Mouse (Mus musculus) CH12.LX (cell line): ENCODE results near the gene Unc13a. TPM values are rescaled to one million over a fixed set of nuclear protein-coding genes. Genes with fewer than 3 reads are reported as not detected.

Source experiments
- DNase-seq: peaks from one replicate; pipeline ENCODE4 v3.0.0-alpha.2; 2013; ENCODE audit errors: extremely low read depth
- H3K27ac ChIP-seq: 2 replicates; pipeline ENCODE4 v1.5.1; 2012; ENCODE audit warnings: low read depth, mild to moderate bottlenecking, control low read depth, moderate library complexity; ENCODE audit not compliant: insufficient read depth
- H3K27me3 ChIP-seq: replicated peaks from 2 replicates; pipeline ENCODE3; 2012; ENCODE audit warnings: inconsistent platforms
- H3K36me3 ChIP-seq, 2 experiments: replicated peaks in 1 of 2; 2 replicates each; pipeline versions ENCODE3 to v1.6.1; 2012; ENCODE audit warnings: inconsistent platforms in 1 of 2, low read length in 1 of 2, mild to moderate bottlenecking in 1 of 2, mixed read lengths in 1 of 2, moderate library complexity in 1 of 2; ENCODE audit not compliant: control insufficient read depth in 1 of 2, insufficient read depth in 1 of 2
- H3K4me1 ChIP-seq, 2 experiments: 2 replicates each; pipeline ENCODE4 v1.6.1; 2012; ENCODE audit warnings: inconsistent platforms in 1 of 2, moderate library complexity in 1 of 2; ENCODE audit not compliant: insufficient read depth in 2 of 2, control insufficient read depth in 1 of 2
- H3K4me2 ChIP-seq: 2 replicates; pipeline ENCODE4 v1.6.1; 2012; ENCODE audit warnings: low read depth, mild to moderate bottlenecking, control low read depth; ENCODE audit not compliant: poor library complexity, insufficient read depth, severe bottlenecking
- H3K4me3 ChIP-seq, 3 experiments: fragments of 150-350 bp in 1 of 3; sonication (generic) in 1 of 3; replicated peaks in 1 of 3; 2 replicates each; pipeline versions ENCODE3 to v1.5.1; 2011 to 2012; ENCODE audit warnings: low read depth in 2 of 3, low read length in 2 of 3, mild to moderate bottlenecking in 2 of 3, moderate library complexity in 2 of 3, control low read depth in 1 of 3, improper control_type of control experiment in 1 of 3, inconsistent platforms in 1 of 3, mixed read lengths in 1 of 3; ENCODE audit not compliant: poor library complexity in 1 of 3
- H3K79me2 ChIP-seq: replicated peaks from 2 replicates; pipeline ENCODE4 v1.6.1; 2012; ENCODE audit warnings: mild to moderate bottlenecking, moderate library complexity; ENCODE audit not compliant: control insufficient read depth, poor library complexity, insufficient read depth, severe bottlenecking; ENCODE audit errors: extremely low read depth
- H3K9ac ChIP-seq: 2 replicates; pipeline ENCODE4 v1.6.1; 2012; ENCODE audit warnings: low read depth, mild to moderate bottlenecking, control low read depth, moderate library complexity; ENCODE audit not compliant: insufficient read depth
- H3K9me3 ChIP-seq: replicated peaks from 2 replicates; pipeline ENCODE3; 2012; ENCODE audit warnings: low read length, inconsistent platforms, mixed read lengths
- BHLHE40 ChIP-seq: IDR thresholded peaks from 2 replicates; pipeline ENCODE4 v1.6.1; 2011; ENCODE audit warnings: mild to moderate bottlenecking, low read depth, low read length, improper control_type of control experiment
- CHD1 ChIP-seq: IDR thresholded peaks from 2 replicates; pipeline ENCODE4 v1.6.1; 2012; ENCODE audit warnings: low read depth, low read length, improper control_type of control experiment, inconsistent platforms
- CHD2 ChIP-seq: IDR thresholded peaks from 2 replicates; pipeline ENCODE4 v1.6.1; 2011; ENCODE audit warnings: low read length, improper control_type of control experiment
- CTCF ChIP-seq, 2 experiments: IDR thresholded peaks in 1 of 2; conservative IDR thresholded peaks in 1 of 2; 2 replicates each; pipeline ENCODE4 v1.5.1; 2011 to 2012; ENCODE audit warnings: low read depth in 2 of 2, low read length in 2 of 2, improper control_type of control experiment in 1 of 2, inconsistent platforms in 1 of 2, mild to moderate bottlenecking in 1 of 2, moderate library complexity in 1 of 2
- E2F4 ChIP-seq: IDR thresholded peaks from 2 replicates; pipeline ENCODE4 v1.6.1; 2011; ENCODE audit warnings: low read depth, low read length, improper control_type of control experiment; ENCODE audit not compliant: insufficient replicate concordance
- ELF1 ChIP-seq: IDR thresholded peaks from 2 replicates; pipeline ENCODE4 v1.6.1; 2014; ENCODE audit warnings: low read depth, mild to moderate bottlenecking, inconsistent platforms, low read length, improper control_type of control experiment
- EP300 ChIP-seq: IDR thresholded peaks from 2 replicates; pipeline ENCODE4 v1.6.1; 2011; ENCODE audit warnings: low read length, improper control_type of control experiment
- ETS1 ChIP-seq: conservative IDR thresholded peaks from 2 replicates; pipeline ENCODE4 v1.6.1; 2012; ENCODE audit warnings: low read depth, mild to moderate bottlenecking, inconsistent platforms, low read length, improper control_type of control experiment, moderate library complexity
- GABPA ChIP-seq: IDR thresholded peaks from 2 replicates; pipeline ENCODE4 v1.6.1; 2012; ENCODE audit warnings: low read depth, low read length, improper control_type of control experiment, inconsistent platforms; ENCODE audit not compliant: insufficient replicate concordance
- HCFC1 ChIP-seq: IDR thresholded peaks from 2 replicates; pipeline ENCODE4 v1.6.1; 2012; ENCODE audit warnings: low read depth, mild to moderate bottlenecking, inconsistent platforms, low read length, improper control_type of control experiment
- IRF4 ChIP-seq: IDR thresholded peaks from 2 replicates; pipeline ENCODE4 v1.6.1; 2014; ENCODE audit warnings: low read depth, mild to moderate bottlenecking, inconsistent platforms, low read length, improper control_type of control experiment
- JUN ChIP-seq: IDR thresholded peaks from 2 replicates; pipeline ENCODE4 v1.6.1; 2011; ENCODE audit warnings: low read depth, mild to moderate bottlenecking, low read length, improper control_type of control experiment, moderate library complexity; ENCODE audit not compliant: insufficient read depth
- JUND ChIP-seq: conservative IDR thresholded peaks from 2 replicates; pipeline ENCODE4 v1.6.1; 2011; ENCODE audit warnings: low read depth, low read length, improper control_type of control experiment
- KAT2A ChIP-seq: IDR thresholded peaks from 2 replicates; pipeline ENCODE4 v1.6.1; 2012; ENCODE audit warnings: low read length, improper control_type of control experiment, inconsistent platforms; ENCODE audit not compliant: insufficient replicate concordance
- MAFK ChIP-seq: IDR thresholded peaks from 2 replicates; pipeline ENCODE4 v1.6.1; 2011; ENCODE audit warnings: low read length, improper control_type of control experiment; ENCODE audit not compliant: insufficient replicate concordance
- MAX ChIP-seq: IDR thresholded peaks from 2 replicates; pipeline ENCODE4 v1.6.1; 2011; ENCODE audit warnings: low read length, improper control_type of control experiment
- MAZ ChIP-seq: IDR thresholded peaks from 2 replicates; pipeline ENCODE4 v1.6.1; 2012; ENCODE audit warnings: low read depth, mild to moderate bottlenecking, inconsistent platforms, low read length, improper control_type of control experiment, moderate library complexity
- MEF2A ChIP-seq: IDR thresholded peaks from 2 replicates; pipeline ENCODE4 v1.6.1; 2014; ENCODE audit warnings: low read depth, mild to moderate bottlenecking, inconsistent platforms, low read length, improper control_type of control experiment, borderline replicate concordance
- MXI1 ChIP-seq: IDR thresholded peaks from 2 replicates; pipeline ENCODE4 v1.6.1; 2011; ENCODE audit warnings: mild to moderate bottlenecking, low read depth, low read length, improper control_type of control experiment
- MYC ChIP-seq: IDR thresholded peaks from 2 replicates; pipeline ENCODE4 v1.6.1; 2011; ENCODE audit warnings: low read depth, mild to moderate bottlenecking, improper control_type of control experiment, low read length
- NELFE ChIP-seq: IDR thresholded peaks from 2 replicates; pipeline ENCODE4 v1.6.1; 2011; ENCODE audit warnings: low read depth, low read length, improper control_type of control experiment
- NRF1 ChIP-seq: IDR thresholded peaks from 2 replicates; pipeline ENCODE4 v1.6.1; 2014; ENCODE audit warnings: low read depth, mild to moderate bottlenecking, inconsistent platforms, low read length, improper control_type of control experiment, moderate library complexity
- PAX5 ChIP-seq: IDR thresholded peaks from 2 replicates; pipeline ENCODE4 v1.6.1; 2012; ENCODE audit warnings: low read length, inconsistent platforms, mixed read lengths
- POLR2A ChIP-seq: IDR thresholded peaks from 2 replicates; pipeline ENCODE4 v1.6.1; 2011; ENCODE audit warnings: low read depth, mild to moderate bottlenecking, improper control_type of control experiment, low read length
- POLR2AphosphoS2 ChIP-seq: IDR thresholded peaks from 2 replicates; pipeline ENCODE4 v1.6.1; 2011; ENCODE audit warnings: low read depth, low read length, improper control_type of control experiment
- RAD21 ChIP-seq: IDR thresholded peaks from 2 replicates; pipeline ENCODE4 v1.6.1; 2011; ENCODE audit warnings: low read depth, mild to moderate bottlenecking, low read length, improper control_type of control experiment, moderate library complexity
- RCOR1 ChIP-seq: conservative IDR thresholded peaks from 2 replicates; pipeline ENCODE4 v1.6.1; 2012; ENCODE audit warnings: low read depth, mild to moderate bottlenecking, inconsistent platforms, low read length, improper control_type of control experiment
- SIN3A ChIP-seq: IDR thresholded peaks from 2 replicates; pipeline ENCODE4 v1.6.1; 2012; ENCODE audit warnings: low read length, improper control_type of control experiment, inconsistent platforms
- SMC3 ChIP-seq: IDR thresholded peaks from 2 replicates; pipeline ENCODE4 v1.6.1; 2011; ENCODE audit warnings: low read depth, low read length, improper control_type of control experiment
- TBP ChIP-seq: conservative IDR thresholded peaks from 2 replicates; pipeline ENCODE4 v1.6.1; 2011; ENCODE audit warnings: low read depth, low read length, improper control_type of control experiment
- TCF12 ChIP-seq: IDR thresholded peaks from 2 replicates; pipeline ENCODE4 v1.6.1; 2014; ENCODE audit warnings: low read depth, mild to moderate bottlenecking, inconsistent platforms, low read length, improper control_type of control experiment
- UBTF ChIP-seq: IDR thresholded peaks from 2 replicates; pipeline ENCODE4 v1.6.1; 2012; ENCODE audit warnings: low read depth, mild to moderate bottlenecking, inconsistent platforms, low read length, improper control_type of control experiment, moderate library complexity
- USF1 ChIP-seq: IDR thresholded peaks from 2 replicates; pipeline ENCODE4 v1.6.1; 2014; ENCODE audit warnings: low read depth, mild to moderate bottlenecking, inconsistent platforms, low read length, improper control_type of control experiment
- USF2 ChIP-seq: conservative IDR thresholded peaks from 2 replicates; pipeline ENCODE4 v1.6.1; 2011; ENCODE audit warnings: low read depth, low read length, improper control_type of control experiment
- ZC3H11A ChIP-seq: IDR thresholded peaks from 2 replicates; pipeline ENCODE4 v1.6.1; 2012; ENCODE audit warnings: low read depth, mild to moderate bottlenecking, inconsistent platforms, low read length, improper control_type of control experiment
- ZKSCAN1 ChIP-seq: IDR thresholded peaks from 2 replicates; pipeline ENCODE4 v1.6.1; 2012; ENCODE audit warnings: low read depth, inconsistent platforms, low read length, improper control_type of control experiment, borderline replicate concordance
- ZMIZ1 ChIP-seq: IDR thresholded peaks from 2 replicates; pipeline ENCODE4 v1.6.1; 2012; ENCODE audit warnings: low read depth, mild to moderate bottlenecking, inconsistent platforms, low read length, improper control_type of control experiment
- ZNF384 ChIP-seq: IDR thresholded peaks from 2 replicates; pipeline ENCODE4 v1.6.1; 2012; ENCODE audit warnings: low read depth, low read length, improper control_type of control experiment, inconsistent platforms
- dilution Hi-C: fragments of 300-500 bp; cut with MboI; formaldehyde crosslinking; loops from 2 replicates; pipeline ENCODE4 v1.14.3; 2020; ENCODE audit warnings: low sequenced_read_pairs; ENCODE audit not compliant: extremely low pct_unique_long_range_greater_than_20kb, extremely low pct_ligation_motif_present
- in situ Hi-C: fragments of 300-500 bp; cut with MboI; formaldehyde crosslinking; loops from 3 replicates; pipeline ENCODE4 v1.14.3; 2019; ENCODE audit warnings: low sequenced_read_pairs, low pct_ligation_motif_present, low pct_unique_long_range_greater_than_20kb, mixed read lengths
- polyA plus RNA-seq: library from polyadenylated mRNA; unstranded; fragments of >175 nt; gene quantifications from 2 replicates; pipeline ENCODE4 v1.2.1, GENCODE M21; 2012; ENCODE audit warnings: low read depth; ENCODE audit not compliant: insufficient read length
- total RNA-seq, 2 experiments: library from RNA; depleted of rRNA; stranded (reverse); fragments of 300-350 nt in 1 of 2; fragments of >200 nt in 1 of 2; gene quantifications; 2 replicates each; pipeline ENCODE4 v1.2.3; 2012 to 2014

The Unc13a gene
- total RNA-seq (2012; rRNA removed) (1.0 and 1.7 TPM in 2 replicates), total RNA-seq (2014; rRNA removed) (0.55 and 0.68 TPM in 2 replicates), polyA plus RNA-seq (0.79 and 2.1 TPM in 2 replicates)

DNA sequence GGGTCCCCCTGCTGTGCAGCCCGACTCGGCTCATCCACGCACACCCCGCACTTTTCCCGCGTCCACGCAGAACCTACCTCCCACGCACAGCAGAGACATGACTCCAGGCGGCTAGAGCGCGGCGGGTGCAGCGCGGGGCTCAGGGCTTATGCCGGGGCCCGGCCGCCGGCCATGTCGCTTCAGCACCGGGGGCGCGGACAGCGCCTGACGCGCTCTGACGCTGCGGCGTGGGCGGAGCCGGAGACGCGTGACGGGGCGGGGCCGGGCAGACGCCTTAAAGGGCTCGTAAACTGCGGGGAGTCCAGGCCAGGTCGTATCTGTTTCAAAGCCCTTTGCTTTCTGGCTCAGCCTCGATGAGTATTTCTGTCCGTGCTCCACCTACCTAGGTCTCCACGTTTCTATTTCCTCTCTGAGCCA lies at the start of gene Unc13a:
Gene Unc13a, minus strand, starts transcription at position 209 of the 417 bp plus-strand sequence.
- peak within 1 kb of the TSS; percentile 47 to 77 (median 48) for H3K4me3 ChIP-seq
- peak within 1 kb of the TSS; percentile 34 for H3K9ac ChIP-seq
- peaks cover 32% of the 10 kb centered on the region for H3K27me3 ChIP-seq
- peak; percentile 84 for DNase-seq
- no peak for TF ChIP-seq CHD2
- TF ChIP-seq SMC3: no peak
- no peak for TF ChIP-seq RAD21
- no peak for TF ChIP-seq POLR2AphosphoS2
- 0 out of 2 replicates have a peak, but pooled peaks have one; percentile 25 for TF ChIP-seq MYC
- TF ChIP-seq JUN: no peak
- TF ChIP-seq ELF1: peak; percentile 52; the same call in 1 of the 2 replicates
- TF ChIP-seq MEF2A: peak; percentile 57; the same call in 1 of the 2 replicates
- no peak for TF ChIP-seq GABPA
- TF ChIP-seq MXI1: peak; percentile 95
- TF ChIP-seq USF2: no peak
- TF ChIP-seq POLR2A: peak; percentile 80
- TF ChIP-seq JUND: no peak
- TF ChIP-seq KAT2A: no peak
- TF ChIP-seq NELFE: peak; percentile 55; the same call in 1 of the 2 replicates
- TF ChIP-seq TCF12: peak; percentile 77
- TF ChIP-seq MAX: peak; percentile 39; the same call in 1 of the 2 replicates
- TF ChIP-seq ZC3H11A: no peak
- TF ChIP-seq RCOR1: no peak
- no peak for TF ChIP-seq NRF1
- no peak for TF ChIP-seq ETS1
- TF ChIP-seq PAX5: no peak
- TF ChIP-seq SIN3A: peak; percentile 99
- TF ChIP-seq ZNF384: no peak
- no peak for TF ChIP-seq UBTF
- no peak for TF ChIP-seq E2F4
- peak; percentile 85 for TF ChIP-seq ZMIZ1
- peak; percentile 13; the same call in 1 of the 2 replicates for TF ChIP-seq EP300
- no peak for TF ChIP-seq CHD1
- TF ChIP-seq BHLHE40: peak; percentile 96
- TF ChIP-seq HCFC1: peak; percentile 62
- peak; percentile 85 for TF ChIP-seq TBP
- no peak for TF ChIP-seq CTCF (conservative IDR thresholded peaks at IDR 0.05 in 1 of 2, IDR thresholded peaks at IDR 0.05 in 1 of 2; ENCODE audit: low read depth in 2 of 2, low read length in 2 of 2)
- TF ChIP-seq MAZ: peak; percentile 56; the same call in 1 of the 2 replicates
- no peak for TF ChIP-seq MAFK
- peak; percentile 44; the same call in 1 of the 2 replicates for TF ChIP-seq IRF4
- TF ChIP-seq ZKSCAN1: no peak
- TF ChIP-seq USF1: peak; percentile 52
- dilution Hi-C loops: no loop called here
- in situ Hi-C loops: no loop called here
- H3K4me2 ChIP-seq: peak within 1 kb of the TSS; percentile 80
- no peaks in the 10 kb centered on the region for H3K9me3 ChIP-seq
- peaks cover 27 to 65% of the 10 kb centered on the region in 2 experiments for H3K4me1 ChIP-seq
- no peak within 1 kb of the TSS for H3K27ac ChIP-seq
- H3K79me2 ChIP-seq: no peaks in the 10 kb centered on the region
- no peaks in the 10 kb centered on the region for H3K36me3 ChIP-seq
